Mouse (Mus musculus) hindbrain, embryonic 11.5 days (tissue): ENCODE measurements around the gene Rbak. TPM values are rescaled to one million over a fixed set of nuclear protein-coding genes. Genes with fewer than 3 reads are reported as not detected.
"Not testable (repeated sequence)": the region's sequence is repeated elsewhere in the genome, so short reads cannot be mapped to it uniquely, and the experiment has no call there.

Source experiments
- ATAC-seq: fragments of 200-750 bp; cut with Nextera tagmentation; 2 replicates; pipeline ENCODE4 v1.8.0; 2017; ENCODE audit warnings: mild to moderate bottlenecking, moderate TSS enrichment, moderate library complexity; ENCODE audit not compliant: low FRiP score
- DNase-seq: peaks from one replicate; pipeline ENCODE4 v3.0.0-alpha.2; 2015; ENCODE audit warnings: low spot score
- H3K27ac ChIP-seq: fragments of 300-500 bp; sonication (generic); 2 replicates; pipeline ENCODE4 v1.5.1; 2014; ENCODE audit warnings: mild to moderate bottlenecking, low read depth, low read length
- H3K27me3 ChIP-seq: fragments of 300-500 bp; sonication (generic); 2 replicates; pipeline ENCODE4 v1.6.1; 2014; ENCODE audit warnings: mild to moderate bottlenecking, low read length, moderate library complexity, mixed read lengths; ENCODE audit not compliant: control insufficient read depth, insufficient read depth
- H3K36me3 ChIP-seq: fragments of 300-500 bp; sonication (generic); 2 replicates; pipeline ENCODE4 v1.6.1; 2014; ENCODE audit warnings: mild to moderate bottlenecking, low read length, moderate library complexity, mixed read lengths; ENCODE audit not compliant: control insufficient read depth, insufficient read depth
- H3K4me1 ChIP-seq: fragments of 300-500 bp; sonication (generic); replicated peaks from 2 replicates; pipeline ENCODE4 v1.6.1; 2014; ENCODE audit warnings: low read length, mixed read lengths; ENCODE audit not compliant: control insufficient read depth, insufficient read depth
- H3K4me2 ChIP-seq: fragments of 300-500 bp; sonication (generic); replicated peaks from 2 replicates; pipeline ENCODE4 v1.6.1; 2014; ENCODE audit warnings: mild to moderate bottlenecking, low read depth, low read length
- H3K4me3 ChIP-seq: fragments of 300-500 bp; sonication (generic); 2 replicates; pipeline ENCODE4 v1.5.1; 2014; ENCODE audit warnings: low read depth, low read length
- H3K9ac ChIP-seq: fragments of 300-500 bp; sonication (generic); 2 replicates; pipeline ENCODE4 v1.6.1; 2014; ENCODE audit warnings: low read depth, low read length
- H3K9me3 ChIP-seq: fragments of 300-500 bp; sonication (generic); 2 replicates; pipeline ENCODE4 v1.6.1; 2016; ENCODE audit warnings: low read length; ENCODE audit not compliant: control insufficient read depth
- WGBS: fragments of 180-500 bp; shearing (Covaris S2); extraction: QIAGEN DNeasy Blood & Tissue Kit; methylation state at CpG from one replicate; pipeline ENCODE4 v1.1.7; 2014; 5-methylcytosine and 5-hydroxymethylcytosine counted together
- polyA plus RNA-seq: library from polyadenylated mRNA; unstranded; fragments of >200 nt; fragmentation: Nextera tagmentation; extraction: Ambion mirVana; gene quantifications from 2 replicates; pipeline ENCODE4 v1.2.1, GENCODE M21; 2014

Gene Rbak
- polyA plus RNA-seq, 1 experiment from 2014 or later: 17.0 TPM

DNA sequence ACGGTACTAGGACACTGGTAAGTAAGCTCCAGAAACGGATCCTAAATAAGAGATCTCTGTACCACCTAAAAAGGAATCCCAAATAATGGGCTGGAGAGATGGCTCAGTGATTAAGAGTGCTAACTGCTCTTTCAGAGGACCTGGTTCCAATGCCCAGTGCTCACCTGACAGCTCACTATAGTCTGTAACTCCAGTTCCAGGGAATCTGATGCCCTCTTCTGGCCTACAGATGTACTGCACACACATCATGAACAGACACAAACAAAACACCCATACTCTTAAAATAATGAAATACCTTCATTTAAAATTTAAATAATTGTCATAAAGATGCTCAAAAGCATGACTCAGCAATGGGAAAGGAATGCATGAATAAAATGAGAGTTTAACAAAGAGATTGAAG lies 31.0 kb downstream of the Rbak start:
- H3K27ac ChIP-seq: no peak overlapping the region
- H3K27me3 ChIP-seq: no peaks in the 10 kb centered on the region
- ATAC-seq (no peak), DNase-seq (no peak)
- no peaks in the 10 kb centered on the region; the same call in 1 of the 2 replicates for H3K9me3 ChIP-seq
- H3K36me3 ChIP-seq: no peaks in the 10 kb centered on the region
- no peaks in the 10 kb centered on the region for H3K4me1 ChIP-seq
- H3K4me3 ChIP-seq: no peak overlapping the region
- no peak overlapping the region for H3K9ac ChIP-seq
- 89% methylated on average over 2 of the region's 2 CpGs for WGBS
- H3K4me2 ChIP-seq: no peak overlapping the region

DNA sequence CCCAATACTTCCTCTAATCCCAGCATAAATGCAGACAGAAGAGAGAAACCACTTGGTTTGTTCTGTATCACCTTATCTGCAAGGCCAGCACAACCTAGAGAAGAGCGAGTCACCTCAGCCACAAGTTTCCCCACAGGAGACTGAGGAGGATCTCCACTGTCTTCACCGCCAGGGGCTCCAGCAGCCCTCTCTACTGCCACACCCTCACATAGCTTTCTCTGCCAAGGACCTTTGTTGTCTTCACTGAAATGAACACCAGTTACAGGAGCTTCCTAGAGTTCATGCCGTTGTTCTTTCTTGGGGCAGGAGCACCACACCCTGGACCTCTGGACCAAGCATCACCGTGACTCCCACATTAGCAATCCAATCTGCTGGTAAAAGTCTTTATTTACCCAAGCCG lies 31.9 kb downstream of the Rbak start:
- Histone ChIP-seq H3K9me3 (no peaks in the 10 kb centered on the region; the same call in 1 of the 2 replicates), H3K4me1 (no peaks in the 10 kb centered on the region), H3K4me2 (no peak overlapping the region), H3K27me3 (no peaks in the 10 kb centered on the region), H3K9ac (no peak overlapping the region), H3K27ac (no peak overlapping the region), H3K4me3 (no peak overlapping the region), H3K36me3 (no peaks in the 10 kb centered on the region)
- no peak for DNase-seq
- WGBS: 88% methylated on average over 5 of the region's 5 CpGs
- no peak for ATAC-seq

DNA sequence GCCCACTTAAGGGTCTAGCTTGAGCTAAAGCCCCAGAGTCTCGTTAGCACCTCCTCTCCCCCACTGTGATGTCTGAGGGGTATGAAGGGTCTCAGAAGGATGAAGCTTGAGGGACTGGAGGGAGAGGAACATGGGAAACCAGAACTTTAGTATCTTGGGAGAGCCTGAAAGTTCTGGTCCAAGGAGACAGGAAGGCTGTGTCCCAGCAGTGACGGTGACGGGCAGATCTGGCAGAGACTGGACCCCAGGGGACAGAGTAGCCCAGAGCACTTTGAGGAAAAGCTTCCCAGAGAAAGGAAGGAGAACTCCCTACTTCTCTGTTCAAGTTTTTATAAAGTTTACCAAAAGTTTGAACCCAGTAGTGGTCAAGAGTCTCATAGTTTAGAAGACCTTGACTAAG lies 33.1 kb downstream of the Rbak start, which contains the start of gene Olfr718-ps1:
TSS of gene Olfr718-ps1 (minus strand) at position 101 of the 400 bp plus-strand sequence.
- ATAC-seq: no peak
- no peak for DNase-seq
- H3K27ac ChIP-seq: no peak within 1 kb of the TSS
- no peaks in the 10 kb centered on the region for H3K27me3 ChIP-seq
- H3K4me2 ChIP-seq: no peak within 1 kb of the TSS
- H3K36me3 ChIP-seq: no peaks in the 10 kb centered on the region
- no peaks in the 10 kb centered on the region; the same call in 1 of the 2 replicates for H3K9me3 ChIP-seq
- no peak within 1 kb of the TSS for H3K4me3 ChIP-seq
- H3K9ac ChIP-seq: no peak within 1 kb of the TSS
- 60% methylated on average over 3 of the region's 3 CpGs for WGBS
- H3K4me1 ChIP-seq: no peaks in the 10 kb centered on the region

DNA sequence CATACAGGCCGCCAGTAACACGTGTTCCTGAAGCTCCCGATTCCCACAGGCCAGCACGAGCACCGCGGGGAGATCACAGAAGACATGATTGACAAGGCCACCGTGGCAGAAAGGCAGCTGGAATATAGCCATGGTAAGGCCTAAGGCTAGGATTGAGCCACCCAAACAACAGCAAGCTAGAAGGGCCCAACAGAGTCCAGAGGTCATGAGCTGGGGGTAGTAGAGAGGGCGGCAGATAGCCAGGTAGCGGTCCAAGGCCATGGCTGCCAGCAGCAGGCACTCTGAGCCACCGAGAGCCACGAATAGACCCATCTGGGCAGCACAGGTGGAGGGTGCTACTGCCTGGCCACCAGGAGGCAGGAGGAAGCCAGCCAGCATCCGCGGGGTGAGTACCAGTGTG lies 43.0 kb downstream of the Rbak start:
- DNase-seq (no peak), ATAC-seq (no peak)
- H3K27ac ChIP-seq: no peak overlapping the region
- H3K4me3 ChIP-seq: no peak overlapping the region
- H3K36me3 ChIP-seq: no peaks in the 10 kb centered on the region
- no peaks in the 10 kb centered on the region for H3K9me3 ChIP-seq
- WGBS: 90% methylated on average over 13 of the region's 13 CpGs
- H3K4me2 ChIP-seq: no peak overlapping the region
- no peaks in the 10 kb centered on the region for H3K4me1 ChIP-seq
- no peaks in the 10 kb centered on the region for H3K27me3 ChIP-seq
- H3K9ac ChIP-seq: no peak overlapping the region

DNA sequence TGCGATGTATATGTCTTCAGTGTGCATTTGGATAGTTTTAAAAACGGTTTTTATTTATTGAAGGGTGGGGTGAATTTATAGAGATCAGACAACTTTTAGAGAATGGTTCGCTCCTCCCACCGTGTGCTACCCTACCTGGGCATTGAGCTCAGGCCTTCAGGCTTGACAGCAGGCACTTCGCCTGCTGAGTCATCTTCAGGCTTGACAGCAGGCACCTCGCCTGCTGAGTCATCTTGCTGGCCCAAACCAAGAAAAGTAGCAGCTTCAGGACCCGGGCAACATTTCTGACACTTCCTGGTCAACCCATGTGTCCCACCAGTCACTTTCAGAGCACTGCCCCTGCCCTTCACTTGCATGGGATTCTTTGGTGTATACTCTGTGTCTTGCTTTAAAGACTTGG lies 45.5 kb downstream of the Rbak start:
- no peaks in the 10 kb centered on the region for H3K36me3 ChIP-seq
- no peaks in the 10 kb centered on the region for H3K4me1 ChIP-seq
- H3K9me3 ChIP-seq: no peaks in the 10 kb centered on the region
- ATAC-seq (no peak), DNase-seq (no peak)
- H3K27ac ChIP-seq: no peak overlapping the region
- H3K4me2 ChIP-seq: no peak overlapping the region
- WGBS: 89% methylated on average over 7 of the region's 7 CpGs
- H3K27me3 ChIP-seq: no peaks in the 10 kb centered on the region
- H3K9ac ChIP-seq: no peak overlapping the region
- H3K4me3 ChIP-seq: no peak overlapping the region

DNA sequence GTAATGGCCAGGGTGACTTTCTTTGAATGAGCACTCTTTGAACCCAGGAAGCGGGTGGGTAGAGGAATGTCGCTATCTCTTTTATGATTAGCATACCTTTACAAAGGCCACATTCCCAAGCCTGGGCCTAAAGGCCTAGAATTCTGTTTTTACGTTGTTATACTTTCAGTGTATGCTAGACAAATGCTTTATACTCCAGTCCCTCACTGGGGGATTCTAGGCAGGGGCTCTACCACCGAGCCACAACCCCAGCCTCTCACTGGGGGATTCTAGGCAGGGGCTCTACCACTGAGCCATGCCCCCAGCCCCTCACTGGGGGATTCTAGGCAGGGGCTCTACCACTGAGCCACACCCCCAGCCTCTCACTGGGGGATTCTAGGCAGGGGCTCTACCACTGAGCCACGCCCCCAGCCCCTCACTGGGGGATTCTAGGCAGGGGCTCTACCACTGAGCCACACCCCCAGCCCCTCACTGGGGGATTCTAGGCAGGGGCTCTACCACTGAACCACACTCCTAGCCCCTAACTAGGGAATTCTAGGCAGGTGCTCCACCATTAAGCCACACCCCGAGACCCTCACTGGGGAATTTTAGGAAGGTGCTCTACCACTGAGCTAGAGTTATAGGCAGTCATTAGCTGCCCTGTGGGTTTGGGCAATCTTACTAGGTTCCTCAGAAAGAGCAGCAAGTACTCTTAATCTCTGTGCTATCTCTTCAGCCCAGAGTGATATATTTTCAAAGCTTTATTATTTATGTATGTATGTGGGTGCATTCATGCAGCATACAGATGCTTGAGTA lies 46.2 kb downstream of the Rbak start:
- H3K36me3 ChIP-seq, H3K27me3 ChIP-seq, H3K4me1 ChIP-seq, H3K27ac ChIP-seq, ATAC-seq, H3K9me3 ChIP-seq, H3K9ac ChIP-seq, H3K4me3 ChIP-seq, H3K4me2 ChIP-seq, DNase-seq: not testable (repeated sequence)
- WGBS: 79% methylated on average over 3 of the region's 6 CpGs

DNA sequence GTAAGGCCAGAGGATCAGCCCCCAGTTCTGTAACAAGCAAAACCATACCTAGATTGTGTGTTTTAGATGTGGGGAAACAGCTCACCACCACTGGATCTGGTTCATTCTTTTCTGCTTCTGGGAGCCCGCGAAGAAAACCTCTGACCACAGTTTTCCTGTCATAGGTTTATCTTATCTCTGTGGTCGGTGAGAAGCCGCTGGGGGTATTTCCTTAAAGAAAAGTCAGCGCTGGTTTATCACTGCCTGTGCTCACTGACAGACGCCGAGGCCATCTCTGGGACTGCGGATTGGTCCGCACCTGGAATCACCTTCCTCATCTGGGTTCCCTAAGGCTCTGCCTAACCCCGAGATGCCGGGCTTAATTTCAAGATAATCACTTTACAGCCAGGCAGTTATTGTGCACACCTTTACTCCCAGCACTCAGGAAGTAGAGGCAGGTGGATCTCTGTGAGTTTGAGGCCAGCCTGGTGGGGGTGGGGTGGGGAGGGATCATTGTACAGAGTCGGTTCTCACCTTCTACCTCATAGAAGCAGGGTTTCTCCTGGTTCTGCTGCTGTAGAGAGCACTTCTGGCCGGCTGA lies 47.5 kb downstream of the Rbak start:
- H3K9ac ChIP-seq: no peak overlapping the region
- no peak overlapping the region for H3K4me3 ChIP-seq
- H3K27ac ChIP-seq: no peak overlapping the region
- WGBS: 75% methylated on average over 13 of the region's 13 CpGs
- no peaks in the 10 kb centered on the region for H3K27me3 ChIP-seq
- no peaks in the 10 kb centered on the region for H3K4me1 ChIP-seq
- H3K4me2 ChIP-seq: no peak overlapping the region
- no peaks in the 10 kb centered on the region for H3K9me3 ChIP-seq
- H3K36me3 ChIP-seq: no peaks in the 10 kb centered on the region
- no peak for DNase-seq
- no peak for ATAC-seq

DNA sequence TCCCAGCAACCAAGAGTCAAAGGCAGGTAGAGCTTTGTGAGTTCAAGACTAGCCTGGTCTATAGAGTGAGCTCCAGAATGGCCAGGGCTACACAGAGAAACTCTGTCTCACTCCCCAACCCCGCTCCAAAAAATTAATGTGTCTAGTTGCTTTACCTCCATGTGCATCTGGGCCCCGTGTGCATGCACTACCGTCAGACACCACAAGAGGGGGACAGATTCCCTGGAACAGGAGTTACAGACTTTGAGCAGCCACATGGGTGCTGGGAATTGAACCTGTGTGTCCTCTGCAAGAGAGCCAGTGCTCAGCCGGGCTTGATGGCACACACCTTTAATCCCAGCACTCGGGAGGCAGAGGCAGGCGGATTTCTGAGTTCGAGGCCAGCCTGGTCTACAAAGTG lies 50.2 kb downstream of the Rbak start:
- Histone ChIP-seq H3K9me3 (no peaks in the 10 kb centered on the region), H3K4me3 (no peak overlapping the region), H3K27ac (no peak overlapping the region), H3K36me3 (no peaks in the 10 kb centered on the region), H3K27me3 (no peaks in the 10 kb centered on the region), H3K4me1 (no peaks in the 10 kb centered on the region), H3K9ac (no peak overlapping the region), H3K4me2 (no peak overlapping the region)
- DNase-seq (peak; percentile 31), ATAC-seq (no peak)
- WGBS: 88% methylated on average over 7 of the region's 7 CpGs

DNA sequence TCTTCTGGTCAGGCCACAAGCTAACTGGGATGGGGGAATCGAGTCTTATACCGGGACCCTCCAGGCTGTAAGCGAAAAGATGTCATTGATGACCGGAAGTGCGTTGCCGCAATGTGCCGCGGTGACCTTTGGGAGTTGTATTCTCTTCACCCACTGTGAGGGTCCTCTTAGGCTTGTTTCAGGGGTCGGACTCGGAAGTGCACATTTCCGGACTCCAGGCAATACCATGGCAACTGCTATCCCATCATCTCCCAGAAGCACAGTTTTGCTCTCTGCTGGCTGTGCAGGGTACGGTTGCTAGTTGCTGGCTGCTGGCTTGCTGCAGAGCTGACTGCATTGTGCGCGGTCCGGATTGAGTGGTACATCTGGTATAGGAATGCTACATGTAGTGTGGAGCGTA lies 51.5 kb downstream of the Rbak start:
- Histone ChIP-seq H3K4me2 (no peak overlapping the region), H3K27ac (no peak overlapping the region), H3K9me3 (no peaks in the 10 kb centered on the region), H3K4me1 (no peaks in the 10 kb centered on the region), H3K27me3 (no peaks in the 10 kb centered on the region), H3K4me3 (no peak overlapping the region), H3K9ac (no peak overlapping the region), H3K36me3 (no peaks in the 10 kb centered on the region)
- WGBS: 91% methylated on average over 16 of the region's 16 CpGs
- DNase-seq (no peak), ATAC-seq (no peak)
